Mouse (Mus musculus) cerebellum, adult 2 months (tissue): Measurements from ENCODE around the gene Dzip1. TPM values are rescaled to one million over a fixed set of nuclear protein-coding genes. Genes with fewer than 3 reads are reported as not detected.

Experiments used
- DNase-seq, 2 experiments: peaks; one replicate each; pipeline ENCODE4 v3.0.0; 2021
- H3K27ac ChIP-seq: fragments of 200-500 bp; 2 replicates; pipeline ENCODE4 v1.5.1; 2012; ENCODE audit warnings: low read length, control low read depth, inconsistent platforms; ENCODE audit not compliant: insufficient read depth
- H3K27me3 ChIP-seq: fragments of 200-500 bp; 2 replicates; pipeline ENCODE4 v1.6.1; 2012; ENCODE audit warnings: inconsistent platforms, mild to moderate bottlenecking, low read length, moderate library complexity; ENCODE audit not compliant: control insufficient read depth, insufficient read depth
- H3K4me1 ChIP-seq: fragments of 200-500 bp; 2 replicates; pipeline ENCODE4 v1.6.1; 2011; ENCODE audit warnings: low read length; ENCODE audit not compliant: control insufficient read depth, insufficient read depth
- H3K4me3 ChIP-seq: fragments of 200-500 bp; replicated peaks from 2 replicates; pipeline ENCODE3; 2011; ENCODE audit warnings: mild to moderate bottlenecking, low read depth, low read length, control low read depth; ENCODE audit not compliant: insufficient read depth
- CTCF ChIP-seq: fragments of 200-500 bp; IDR thresholded peaks from 2 replicates; pipeline ENCODE4 v1.5.1; 2011; ENCODE audit warnings: low read depth, mild to moderate bottlenecking, control low read depth, low read length, moderate library complexity, borderline replicate concordance; ENCODE audit not compliant: insufficient read depth
- POLR2A ChIP-seq: fragments of 200-500 bp; IDR thresholded peaks from 2 replicates; pipeline ENCODE4 v1.6.1; 2011; ENCODE audit warnings: low read length, control low read depth, borderline replicate concordance; ENCODE audit not compliant: insufficient read depth
- WGBS: fragments of 180-500 bp; shearing (Covaris S2); methylation state at CpG from one replicate; pipeline ENCODE4 v1.1.7; 2018; 5-methylcytosine and 5-hydroxymethylcytosine counted together
- polyA plus RNA-seq: library from polyadenylated mRNA; depleted of rRNA; stranded (reverse); fragments of >200 nt; gene quantifications from 2 replicates; pipeline ENCODE4 v1.2.3, GENCODE M21; 2012

Dzip1 gene
- polyA plus RNA-seq, 1 experiment, result 75.3 TPM

DNA sequence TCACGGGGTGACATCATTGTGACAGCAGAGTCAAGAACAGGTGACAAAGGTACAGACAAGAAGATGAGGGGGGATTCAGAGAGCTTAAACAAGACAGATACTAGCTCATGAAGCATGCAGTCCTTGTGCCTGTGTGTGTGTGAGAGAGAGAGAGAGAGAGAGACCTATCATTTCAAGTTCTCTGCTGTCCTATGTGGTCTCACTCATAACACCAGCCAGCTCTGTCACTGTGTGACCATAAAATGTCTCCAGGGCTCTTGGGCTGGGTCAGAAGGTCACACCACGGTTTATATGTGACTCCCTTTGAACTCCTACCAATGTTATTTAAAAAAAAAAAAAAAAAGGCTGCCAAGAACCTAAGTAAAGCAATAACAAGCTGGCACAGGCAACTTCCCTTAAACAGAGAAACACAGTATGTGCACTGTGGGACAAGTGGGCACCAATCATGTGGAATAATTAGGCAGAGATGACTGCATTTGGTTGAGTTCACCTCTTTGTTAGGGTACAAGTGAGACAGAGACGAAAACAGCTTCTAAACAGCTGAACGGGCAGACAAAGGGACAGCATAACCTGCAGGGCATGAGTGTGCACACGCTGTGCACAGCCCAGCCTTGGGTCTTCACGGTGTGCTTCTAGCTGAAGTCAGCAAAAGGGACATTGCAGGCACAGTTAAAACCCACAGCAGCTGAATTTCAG lies 21.2 kb downstream of the Dzip1 start:
- WGBS, result 30% methylated on average over 6 of the region's 6 CpGs
- no peak overlapping the region for H3K4me3 ChIP-seq
- no peak for TF ChIP-seq POLR2A
- no peak for TF ChIP-seq CTCF
- no peak for DNase-seq
- H3K27me3 ChIP-seq, result no peaks in the 10 kb centered on the region
- no peak overlapping the region for H3K27ac ChIP-seq
- H3K4me1 ChIP-seq, result no peaks in the 10 kb centered on the region

DNA sequence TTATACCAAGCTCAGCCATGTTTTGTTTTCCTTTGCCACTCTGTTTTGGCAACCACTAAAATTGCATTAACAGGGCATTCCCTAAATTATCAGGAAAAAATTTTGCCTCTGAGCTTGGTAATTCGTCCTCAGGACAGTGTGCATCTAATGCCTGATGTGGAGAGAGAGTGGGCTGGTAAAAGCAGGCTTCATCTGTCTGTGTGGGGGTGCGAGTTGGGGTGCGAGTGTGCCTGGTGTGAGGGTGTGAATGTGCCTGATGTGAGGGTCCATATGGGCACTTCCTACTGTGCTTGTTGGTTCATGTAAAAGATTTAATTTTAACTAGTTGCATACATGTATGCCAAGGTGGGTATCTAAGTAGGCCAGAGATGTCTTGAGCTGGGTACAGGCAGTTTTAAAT lies 21.9 kb downstream of the Dzip1 start:
- Histone ChIP-seq H3K4me1 (no peaks in the 10 kb centered on the region), H3K4me3 (no peak overlapping the region), H3K27me3 (no peaks in the 10 kb centered on the region), H3K27ac (no peak overlapping the region)
- DNase-seq, result no peak
- 79% methylated on average over 3 of the region's 3 CpGs for WGBS
- TF ChIP-seq POLR2A, result no peak

DNA sequence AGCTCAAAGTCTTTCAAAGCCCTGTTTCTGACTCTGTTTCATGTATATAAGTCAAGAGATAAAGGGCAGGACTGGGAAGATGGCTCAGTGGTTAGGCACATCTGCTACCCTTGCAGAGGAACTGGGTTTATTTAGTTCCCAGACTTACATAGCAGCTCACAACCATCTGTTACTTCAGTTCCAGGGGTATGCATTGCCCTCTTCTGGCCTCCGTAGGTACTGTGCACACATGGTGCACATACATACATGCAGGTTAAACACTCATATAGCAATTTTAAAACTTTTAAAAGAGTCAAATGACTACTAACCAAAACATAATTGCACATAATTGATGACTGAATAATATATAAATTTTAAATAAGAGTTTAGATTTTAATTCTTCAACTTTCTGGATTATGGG lies 24.3 kb downstream of the Dzip1 start:
- H3K4me1 ChIP-seq, result no peaks in the 10 kb centered on the region
- no peaks in the 10 kb centered on the region for H3K27me3 ChIP-seq
- 97% methylated on average over 1 of the region's 1 CpGs for WGBS
- no peak overlapping the region for H3K4me3 ChIP-seq
- no peak overlapping the region for H3K27ac ChIP-seq
- no peak for TF ChIP-seq CTCF
- no peak for TF ChIP-seq POLR2A
- DNase-seq, result no peak

DNA sequence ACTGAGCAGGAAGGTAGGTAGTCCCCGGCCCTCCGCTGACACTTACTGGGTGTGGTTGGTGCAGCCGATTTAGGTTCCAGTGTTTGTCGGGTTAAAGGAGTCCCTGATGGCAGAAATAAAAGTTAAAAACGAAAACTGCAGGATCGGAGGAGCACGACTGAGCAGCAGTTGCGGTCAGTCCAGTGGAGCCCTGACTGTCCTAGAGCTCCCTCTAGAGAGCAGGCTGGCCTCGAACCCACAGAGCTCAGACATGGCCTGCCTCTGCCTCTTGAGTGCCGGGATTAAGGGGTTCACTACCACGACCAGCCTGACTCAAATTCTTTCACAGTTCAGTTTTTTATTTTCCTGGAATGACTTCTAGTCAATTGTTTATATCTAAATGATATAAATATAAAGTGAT lies 25.3 kb downstream of the Dzip1 start:
- TF ChIP-seq CTCF, result no peak
- no peak for TF ChIP-seq POLR2A
- Histone ChIP-seq H3K4me1 (no peaks in the 10 kb centered on the region), H3K4me3 (no peak overlapping the region), H3K27ac (no peak overlapping the region), H3K27me3 (no peaks in the 10 kb centered on the region)
- WGBS, result 81% methylated on average over 11 of the region's 11 CpGs
- no peak for DNase-seq

DNA sequence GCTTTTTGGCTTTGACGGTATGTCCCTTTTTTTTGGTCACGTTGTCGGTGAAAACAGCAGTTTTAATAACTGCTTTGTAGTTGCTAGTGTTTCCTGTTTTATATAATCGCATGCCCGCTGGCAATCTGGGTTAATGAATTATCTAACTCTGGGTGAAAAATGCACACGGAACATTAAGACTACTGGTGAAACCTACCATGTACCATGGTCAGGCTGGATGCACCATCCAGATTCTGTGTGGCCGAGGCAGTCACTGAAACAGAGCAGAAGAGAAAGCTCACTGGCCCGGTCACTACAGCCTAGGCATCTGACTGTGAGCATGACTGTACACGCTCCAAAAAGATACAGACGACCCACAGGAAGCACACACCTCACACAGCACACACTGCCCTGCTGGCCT lies 29.6 kb downstream of the Dzip1 start:
- TF ChIP-seq POLR2A (no peak), CTCF (no peak)
- Histone ChIP-seq H3K4me1 (no peaks in the 10 kb centered on the region), H3K4me3 (no peak overlapping the region), H3K27ac (no peak overlapping the region), H3K27me3 (no peaks in the 10 kb centered on the region)
- WGBS, result 93% methylated on average over 10 of the region's 10 CpGs
- no peak for DNase-seq

DNA sequence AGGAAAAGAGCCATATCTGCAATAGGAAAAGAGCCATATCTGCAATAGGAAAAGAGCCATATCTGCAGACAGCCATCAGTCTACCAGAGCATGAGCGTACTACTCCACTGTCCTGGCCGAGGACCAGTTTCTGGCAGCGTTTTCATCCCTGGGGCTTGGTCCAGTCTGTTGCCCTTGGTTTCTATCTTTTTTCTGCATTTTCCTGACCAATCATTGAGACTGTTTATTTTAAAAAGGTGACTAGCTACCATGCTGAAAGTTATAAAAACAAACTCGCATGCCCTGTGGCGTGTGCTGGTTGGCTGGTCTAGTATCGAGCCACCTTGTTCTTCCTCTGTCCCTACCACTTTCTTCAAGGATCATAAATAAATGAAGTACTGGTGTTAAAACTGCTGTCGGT lies 30.0 kb downstream of the Dzip1 start:
- Histone ChIP-seq H3K27ac (no peak overlapping the region), H3K4me3 (no peak overlapping the region), H3K4me1 (no peaks in the 10 kb centered on the region), H3K27me3 (no peaks in the 10 kb centered on the region)
- TF ChIP-seq POLR2A (no peak), CTCF (no peak)
- WGBS, result 62% methylated on average over 7 of the region's 7 CpGs
- DNase-seq, result no peak

DNA sequence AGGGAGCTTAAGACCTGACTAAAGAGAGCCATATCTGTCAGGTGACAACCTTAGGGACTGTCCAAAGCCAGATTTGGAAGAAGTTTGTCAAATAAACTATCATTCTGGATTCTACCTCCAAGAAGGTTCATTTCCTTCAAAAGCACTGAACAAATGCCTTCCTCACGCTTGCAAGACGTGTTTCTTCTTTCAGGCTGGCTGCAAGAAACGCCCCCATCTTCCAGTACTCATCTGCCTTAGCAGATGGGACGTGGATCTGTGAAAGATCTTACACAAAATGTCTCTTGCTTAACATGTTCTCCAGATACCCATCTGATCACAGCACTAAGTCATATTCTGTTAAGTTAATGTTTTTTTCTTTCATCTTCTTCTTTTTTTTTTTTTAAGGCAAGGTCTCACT lies 35.2 kb downstream of the Dzip1 start:
- WGBS, result 93% methylated on average over 4 of the region's 4 CpGs
- H3K27me3 ChIP-seq, result no peaks in the 10 kb centered on the region
- H3K4me1 ChIP-seq, result no peaks in the 10 kb centered on the region
- no peak overlapping the region for H3K27ac ChIP-seq
- DNase-seq, result no peak
- H3K4me3 ChIP-seq, result no peak overlapping the region
- no peak for TF ChIP-seq POLR2A
- no peak for TF ChIP-seq CTCF

DNA sequence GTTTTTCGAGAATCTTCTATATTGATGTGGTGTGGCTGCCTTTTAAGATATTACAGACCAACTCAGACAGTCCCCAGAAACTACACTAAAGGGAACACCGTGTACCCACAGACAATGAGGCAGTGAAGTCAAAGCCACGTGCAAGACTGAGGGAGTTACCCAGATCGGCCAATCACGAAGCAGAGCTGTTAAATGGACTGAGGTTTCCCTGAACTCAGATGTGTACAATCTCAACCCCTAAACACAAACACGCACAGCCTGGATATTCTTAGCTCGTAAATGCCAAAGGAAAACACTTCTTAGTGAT lies 41.1 kb downstream of the Dzip1 start:
- 83% methylated on average over 7 of the region's 7 CpGs for WGBS
- no peak overlapping the region for H3K27ac ChIP-seq
- no peak for TF ChIP-seq POLR2A
- no peak for TF ChIP-seq CTCF
- no peak overlapping the region for H3K4me3 ChIP-seq
- DNase-seq, result no peak
- no peaks in the 10 kb centered on the region for H3K4me1 ChIP-seq
- no peaks in the 10 kb centered on the region for H3K27me3 ChIP-seq
